Mouse (Mus musculus) limb, embryonic 15.5 days (tissue): ENCODE results near the gene Cavin1. TPM values are rescaled to one million over a fixed set of nuclear protein-coding genes. Genes with fewer than 3 reads are reported as not detected.

Experiments used
- ATAC-seq: fragments of 200-750 bp; cut with Nextera tagmentation; 2 replicates; pipeline ENCODE4 v1.8.0; 2017; ENCODE audit warnings: low read depth, moderate TSS enrichment; ENCODE audit not compliant: insufficient number of reproducible peaks, low FRiP score, low TSS enrichment
- H3K27ac ChIP-seq: fragments of 300-500 bp; sonication (generic); 2 replicates; pipeline ENCODE4 v1.5.1; 2015; ENCODE audit warnings: moderate library complexity, mild to moderate bottlenecking, inconsistent platforms
- H3K27me3 ChIP-seq: fragments of 300-500 bp; sonication (generic); 2 replicates; pipeline ENCODE4 v1.6.1; 2015; ENCODE audit warnings: inconsistent platforms
- H3K36me3 ChIP-seq: fragments of 300-500 bp; sonication (generic); 2 replicates; pipeline ENCODE4 v1.6.1; 2015; ENCODE audit warnings: inconsistent platforms
- H3K4me1 ChIP-seq: fragments of 300-500 bp; sonication (generic); 2 replicates; pipeline ENCODE4 v1.6.1; 2015; ENCODE audit warnings: inconsistent platforms
- H3K4me2 ChIP-seq: fragments of 300-500 bp; sonication (generic); 2 replicates; pipeline ENCODE4 v1.6.1; 2015; ENCODE audit warnings: mild to moderate bottlenecking, inconsistent platforms
- H3K4me3 ChIP-seq: fragments of 300-500 bp; sonication (generic); 2 replicates; pipeline ENCODE4 v1.5.1; 2015; ENCODE audit warnings: mild to moderate bottlenecking, inconsistent platforms
- H3K9ac ChIP-seq: fragments of 300-500 bp; sonication (generic); 2 replicates; pipeline ENCODE4 v1.6.1; 2015; ENCODE audit warnings: inconsistent platforms
- H3K9me3 ChIP-seq: fragments of 300-500 bp; sonication (generic); 2 replicates; pipeline ENCODE4 v1.6.1; 2016; ENCODE audit warnings: inconsistent platforms
- WGBS: fragments of 180-500 bp; shearing (Covaris S2); methylation state at CpG from one replicate; pipeline ENCODE4 v1.1.7; 2015; 5-methylcytosine and 5-hydroxymethylcytosine counted together
- polyA plus RNA-seq: library from polyadenylated mRNA; unstranded; fragments of >200 nt; fragmentation: Nextera tagmentation; extraction: Ambion mirVana; gene quantifications from 2 replicates; pipeline ENCODE4 v1.2.1, GENCODE M21; 2015

Gene Cavin1
- polyA plus RNA-seq, 1 experiment from 2014 or later: 368 TPM

- no peak for ATAC-seq
- H3K36me3 ChIP-seq: no peaks in the 10 kb centered on the region
- WGBS: 53% methylated on average over 4 of the region's 4 CpGs
Measured at GRCm38 (mm10) chr11:100948317-100948716, 22.4 kb downstream of the Cavin1 start.

GRCm38 (mm10) chr11:100947548-100947947 is 23.1 kb downstream of the Cavin1 start:
- H3K4me3 ChIP-seq: no peak overlapping the region
- no peak overlapping the region for H3K27ac ChIP-seq
- no peaks in the 10 kb centered on the region for H3K36me3 ChIP-seq
- H3K4me1 ChIP-seq: no peaks in the 10 kb centered on the region
- no peaks in the 10 kb centered on the region for H3K27me3 ChIP-seq
- H3K9me3 ChIP-seq: no peaks in the 10 kb centered on the region
- ATAC-seq: no peak
- H3K9ac ChIP-seq: no peak overlapping the region
- H3K4me2 ChIP-seq: no peak overlapping the region

More at GRCm38 (mm10) chr11:100948317-100948716, 22.4 kb downstream of the Cavin1 start:
- no peak overlapping the region for H3K27ac ChIP-seq
- no peak overlapping the region for H3K4me2 ChIP-seq
- no peak overlapping the region for H3K4me3 ChIP-seq
- H3K27me3 ChIP-seq: no peaks in the 10 kb centered on the region
- H3K4me1 ChIP-seq: no peaks in the 10 kb centered on the region
- no peaks in the 10 kb centered on the region for H3K9me3 ChIP-seq
- H3K9ac ChIP-seq: no peak overlapping the region

- H3K27ac ChIP-seq: no peak overlapping the region
- no peak overlapping the region for H3K9ac ChIP-seq
- no peaks in the 10 kb centered on the region for H3K27me3 ChIP-seq
- H3K4me1 ChIP-seq: no peaks in the 10 kb centered on the region
- H3K36me3 ChIP-seq: no peaks in the 10 kb centered on the region
- no peak overlapping the region for H3K4me3 ChIP-seq
- WGBS: 42% methylated on average over 4 of the region's 4 CpGs
- no peak for ATAC-seq
- H3K9me3 ChIP-seq: no peaks in the 10 kb centered on the region
- no peak overlapping the region for H3K4me2 ChIP-seq
Measured at GRCm38 (mm10) chr11:100946862-100947261, 23.8 kb downstream of the Cavin1 start.

- WGBS: 45% methylated on average over 1 of the region's 1 CpGs
- no peaks in the 10 kb centered on the region for H3K27me3 ChIP-seq
- no peak overlapping the region for H3K27ac ChIP-seq
Measured at GRCm38 (mm10) chr11:100942388-100942787, 28.3 kb downstream of the Cavin1 start.

GRCm38 (mm10) chr11:100939512-100940151 is 31.1 kb downstream of the Cavin1 start, which contains the start of gene Stat3:
Gene Stat3, minus strand, starts transcription at chr11:100939540.
- H3K4me1 ChIP-seq: peaks cover 32% of the 10 kb centered on the region
- WGBS: under 1% methylated on average over 29 of the region's 29 CpGs
- H3K9ac ChIP-seq: peak within 1 kb of the TSS; percentile 91
- H3K4me2 ChIP-seq: peak within 1 kb of the TSS; percentile 82
- H3K36me3 ChIP-seq: no peaks in the 10 kb centered on the region
- no peaks in the 10 kb centered on the region for H3K27me3 ChIP-seq
- H3K9me3 ChIP-seq: no peaks in the 10 kb centered on the region
- peak within 1 kb of the TSS; percentile 76 for H3K4me3 ChIP-seq
- peak within 1 kb of the TSS; percentile 96 for H3K27ac ChIP-seq
- peak; percentile 98 for ATAC-seq

More at GRCm38 (mm10) chr11:100942388-100942787, 28.3 kb downstream of the Cavin1 start:
- no peaks in the 10 kb centered on the region for H3K36me3 ChIP-seq
- no peak overlapping the region for H3K4me3 ChIP-seq
- ATAC-seq: no peak
- H3K4me2 ChIP-seq: no peak overlapping the region
- H3K4me1 ChIP-seq: peaks cover 12% of the 10 kb centered on the region
- no peak overlapping the region for H3K9ac ChIP-seq
- H3K9me3 ChIP-seq: no peaks in the 10 kb centered on the region

GRCm38 (mm10) chr11:100938711-100939511 is 31.8 kb downstream of the Cavin1 start:
- ATAC-seq: no peak
- Histone ChIP-seq H3K36me3 (no peaks in the 10 kb centered on the region), H3K27ac (peak overlapping the region; percentile 96), H3K4me1 (peaks cover 32% of the 10 kb centered on the region), H3K4me2 (peak overlapping the region; percentile 82), H3K27me3 (no peaks in the 10 kb centered on the region), H3K4me3 (peak overlapping the region; percentile 76), H3K9me3 (no peaks in the 10 kb centered on the region), H3K9ac (peak overlapping the region; percentile 91)
- WGBS: under 1% methylated on average over 48 of the region's 48 CpGs

- 7% methylated on average over 5 of the region's 5 CpGs for WGBS
- peak overlapping the region; percentile 96; the same call in 1 of the 2 replicates for H3K27ac ChIP-seq
- H3K4me1 ChIP-seq: peaks cover 32% of the 10 kb centered on the region
- no peak overlapping the region for H3K9ac ChIP-seq
- H3K4me2 ChIP-seq: peak overlapping the region; percentile 82
- no peaks in the 10 kb centered on the region for H3K36me3 ChIP-seq
- no peaks in the 10 kb centered on the region for H3K9me3 ChIP-seq
- H3K27me3 ChIP-seq: no peaks in the 10 kb centered on the region
- ATAC-seq: no peak
- H3K4me3 ChIP-seq: peak overlapping the region; percentile 76
Measured at GRCm38 (mm10) chr11:100938112-100938511, 32.6 kb downstream of the Cavin1 start.

- H3K4me2 ChIP-seq: peak overlapping the region; percentile 82; the same call in 1 of the 2 replicates
- WGBS: 69% methylated on average over 4 of the region's 4 CpGs
Measured at GRCm38 (mm10) chr11:100937295-100937694, 33.4 kb downstream of the Cavin1 start.

GRCm38 (mm10) chr11:100935373-100936355 is 35.0 kb downstream of the Cavin1 start:
- ATAC-seq: no peak

More at GRCm38 (mm10) chr11:100937295-100937694, 33.4 kb downstream of the Cavin1 start:
- H3K9me3 ChIP-seq: no peaks in the 10 kb centered on the region
- no peak overlapping the region for H3K9ac ChIP-seq
- H3K36me3 ChIP-seq: peaks cover 3% of the 10 kb centered on the region; the same call in 1 of the 2 replicates
- no peak for ATAC-seq
- peaks cover 32% of the 10 kb centered on the region for H3K4me1 ChIP-seq
- H3K27me3 ChIP-seq: no peaks in the 10 kb centered on the region
- no peak overlapping the region for H3K27ac ChIP-seq
- H3K4me3 ChIP-seq: no peak overlapping the region

GRCm38 (mm10) chr11:100931254-100931921 is 39.3 kb downstream of the Cavin1 start:
- Histone ChIP-seq H3K4me1 (peaks cover 25% of the 10 kb centered on the region), H3K4me2 (peak overlapping the region; percentile 34), H3K4me3 (peak overlapping the region; percentile 27), H3K27ac (no peak overlapping the region), H3K36me3 (peaks cover 3% of the 10 kb centered on the region; the same call in 1 of the 2 replicates), H3K9me3 (no peaks in the 10 kb centered on the region), H3K27me3 (no peaks in the 10 kb centered on the region), H3K9ac (no peak overlapping the region)
- 34% methylated on average over 12 of the region's 12 CpGs for WGBS
- ATAC-seq: no peak

More at GRCm38 (mm10) chr11:100935373-100936355, 35.0 kb downstream of the Cavin1 start:
- Histone ChIP-seq H3K4me2 (no peak overlapping the region; the same call in 1 of the 2 replicates), H3K27me3 (no peaks in the 10 kb centered on the region), H3K4me1 (peaks cover 44% of the 10 kb centered on the region), H3K36me3 (peaks cover 3% of the 10 kb centered on the region; the same call in 1 of the 2 replicates), H3K4me3 (no peak overlapping the region), H3K27ac (peak overlapping the region; percentile 34), H3K9ac (no peak overlapping the region), H3K9me3 (no peaks in the 10 kb centered on the region)
- WGBS: 73% methylated on average over 8 of the region's 8 CpGs

- H3K27ac ChIP-seq: no peak overlapping the region; the same call in 1 of the 2 replicates
- peaks cover 3% of the 10 kb centered on the region for H3K36me3 ChIP-seq
- H3K4me3 ChIP-seq: no peak overlapping the region
- H3K27me3 ChIP-seq: no peaks in the 10 kb centered on the region
- H3K9ac ChIP-seq: no peak overlapping the region
- no peak for ATAC-seq
- peaks cover 19% of the 10 kb centered on the region for H3K4me1 ChIP-seq
- 64% methylated on average over 7 of the region's 7 CpGs for WGBS
- no peak overlapping the region for H3K4me2 ChIP-seq
- H3K9me3 ChIP-seq: no peaks in the 10 kb centered on the region
Measured at GRCm38 (mm10) chr11:100930611-100931010, 40.1 kb downstream of the Cavin1 start.
